Mouse (Mus musculus) adrenal gland, adult 2 months (tissue): ENCODE measurements at regions not wholly inside any gene's neighbourhood (a gene's known extent, or its start where the extent isn't known, plus 50 kb on each side); places are given as distances from the start of the nearest gene placed in this dataset.

Experiments used
- DNase-seq: peaks from one replicate; pipeline ENCODE4 v3.0.0; 2021

GRCm38 (mm10) chr2:143305747-143306570 lies 227.7 kb downstream of the Otor start:
- DNase-seq: no peak

DNA sequence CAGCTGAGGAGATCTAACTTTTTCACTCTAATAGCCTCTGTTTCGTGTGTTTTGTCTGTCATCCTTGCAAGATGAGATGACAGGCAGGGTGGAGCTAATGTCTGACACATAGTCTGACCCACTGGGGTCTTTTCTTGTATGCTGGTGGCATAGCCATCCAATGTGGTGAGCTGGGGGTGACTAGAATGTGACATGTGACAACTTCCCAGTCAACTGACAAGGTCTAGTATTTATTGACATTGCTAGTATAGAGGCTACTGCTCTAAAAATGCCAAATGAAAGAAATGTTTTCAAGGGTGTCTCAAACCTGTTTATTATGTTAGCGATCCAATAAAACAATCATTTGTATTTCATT lies 228.3 kb downstream of the Otor start:
- DNase-seq: no peak

GRCm38 (mm10) chr2:143325486-143325885 lies 220.5 kb upstream of the Pcsk2 start:
- peak; percentile 31 for DNase-seq

DNA sequence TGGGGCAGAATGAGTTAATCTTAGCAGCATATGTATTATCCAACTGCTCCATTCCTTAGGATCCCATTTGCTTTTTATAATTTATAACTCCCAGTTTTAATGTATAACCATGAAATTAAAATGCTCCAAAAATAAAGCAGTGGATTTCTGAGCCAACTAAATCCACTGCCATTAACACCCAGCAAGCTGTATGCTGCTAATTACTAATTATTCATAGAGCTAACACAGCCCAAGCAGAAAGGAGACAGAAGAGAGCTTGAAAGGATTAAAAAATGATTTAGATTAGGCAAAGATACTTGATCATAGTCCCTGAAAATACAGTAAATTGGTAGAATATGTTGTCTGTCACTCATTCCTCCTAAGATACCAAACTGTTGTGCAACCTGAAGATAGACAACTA lies 213.9 kb upstream of the Pcsk2 start:
- no peak for DNase-seq

DNA sequence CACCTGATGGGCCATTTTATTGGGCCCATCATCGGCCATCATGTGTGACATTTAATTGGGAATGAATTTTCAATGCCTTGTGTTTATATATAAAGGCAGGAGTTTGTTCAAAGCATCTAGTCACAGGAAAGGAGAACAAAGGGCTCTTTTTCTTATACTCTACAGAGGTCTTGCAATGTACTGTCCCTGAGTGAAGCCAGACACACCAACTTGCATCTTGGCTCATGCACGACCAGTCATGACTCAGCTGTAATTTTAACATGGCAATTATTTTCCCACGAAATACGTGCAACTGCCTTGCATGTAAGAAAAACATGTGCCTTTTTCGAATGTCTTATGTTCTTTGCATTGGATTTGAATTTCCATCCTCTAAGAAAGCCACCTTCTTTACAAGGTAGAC lies 205.6 kb upstream of the Pcsk2 start:
- DNase-seq: peak; percentile 25

GRCm38 (mm10) chr2:143364193-143364592 lies 181.8 kb upstream of the Pcsk2 start:
- DNase-seq: no peak

DNA sequence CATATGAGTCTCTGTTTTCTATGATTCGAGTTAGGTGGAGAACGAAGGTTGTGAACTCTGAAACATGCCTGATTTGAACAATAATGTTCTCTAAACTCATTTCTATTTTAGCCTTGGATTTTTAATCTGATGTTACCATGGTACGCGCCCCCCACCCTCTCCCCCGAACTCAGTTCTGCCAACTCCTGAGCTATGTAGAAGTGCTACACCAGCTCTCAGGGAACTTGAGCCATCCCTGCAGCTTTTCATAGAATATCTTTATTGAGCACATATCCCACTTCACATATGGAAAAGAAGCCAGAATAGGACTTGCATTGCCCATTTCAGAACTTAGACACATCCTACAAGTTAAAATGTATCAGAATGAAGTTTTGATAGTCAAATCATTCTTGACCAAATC lies 180.0 kb upstream of the Pcsk2 start:
- DNase-seq: no peak
